Mouse (Mus musculus) myocyte (in vitro differentiated cells): Measurements from ENCODE around the gene Trmt61a.

ENCODE experiments used
- E2F4 ChIP-seq: IDR thresholded peaks from one replicate; pipeline ENCODE4 v1.6.1; 2011; ENCODE audit warnings: mild to moderate bottlenecking, control low read depth, moderate library complexity; ENCODE audit not compliant: insufficient read depth
- MYOD1 ChIP-seq, 3 experiments: IDR thresholded peaks; one replicate each; pipeline ENCODE4 v1.6.1; 2011; ENCODE audit warnings: control low read depth in 2 of 3, low read depth in 2 of 3, mild to moderate bottlenecking in 2 of 3, moderate library complexity in 1 of 3; ENCODE audit not compliant: insufficient read length in 2 of 3, control insufficient read depth in 1 of 3
- POLR2A ChIP-seq: IDR thresholded peaks from one replicate; pipeline ENCODE4 v1.6.1; 2011; ENCODE audit warnings: low read depth, mild to moderate bottlenecking, control low read depth, moderate library complexity; ENCODE audit not compliant: insufficient read length
- USF1 ChIP-seq: IDR thresholded peaks from one replicate; pipeline ENCODE4 v1.6.1; 2011; ENCODE audit warnings: low read depth, mild to moderate bottlenecking, control low read depth, moderate library complexity

GRCm38 (mm10) chr12:111677421-111677820 is 484 bp upstream of the Trmt61a start:
- TF ChIP-seq E2F4 (no peak), USF1 (no peak), POLR2A (no peak), MYOD1 (IDR thresholded peaks at IDR 0.05; ENCODE audit: control insufficient read depth in 1 of 3, insufficient read length in 2 of 3, low read depth in 2 of 3) (no peak)
